Mouse (Mus musculus) c-Kit-negative CD71-positive TER-119-positive erythroid progenitor cells, embryonic 14.5 days (primary cell): ENCODE results near the gene Cblc.

Experiments used
- DNase-seq: peaks from one replicate; pipeline ENCODE4 v3.0.0-alpha.2; 2013; ENCODE audit warnings: low read depth, low spot score

Gene Cblc

GRCm38 (mm10) chr7:19783630-19784029, 13.0 kb downstream of the Cblc start:
- DNase-seq = no peak

- DNase-seq = peak; percentile 12
These were observed 14.0 kb downstream of the Cblc start for GRCm38 (mm10) chr7:19782645-19783044.

- no peak for DNase-seq
These were observed 14.9 kb downstream of the Cblc start for GRCm38 (mm10) chr7:19781741-19782140.

- DNase-seq = no peak
These were observed 16.7 kb downstream of the Cblc start for GRCm38 (mm10) chr7:19779903-19780302.

- DNase-seq = no peak
These were observed 18.0 kb downstream of the Cblc start for GRCm38 (mm10) chr7:19778645-19779044.

GRCm38 (mm10) chr7:19777049-19777723, 19.4 kb downstream of the Cblc start:
- DNase-seq = no peak

- DNase-seq = no peak
These were observed 24.9 kb downstream of the Cblc start for GRCm38 (mm10) chr7:19771682-19772081.

GRCm38 (mm10) chr7:19770984-19771391, 25.6 kb downstream of the Cblc start, which contains the start of gene Bcam:
Gene Bcam, minus strand, starts transcription at chr7:19771016.
- no peak for DNase-seq

- DNase-seq = no peak
These were observed 26.2 kb downstream of the Cblc start for GRCm38 (mm10) chr7:19770375-19770754.

- no peak for DNase-seq
These were observed 26.9 kb downstream of the Cblc start for GRCm38 (mm10) chr7:19769434-19770374.

GRCm38 (mm10) chr7:19769001-19769400, 27.6 kb downstream of the Cblc start:
- DNase-seq = no peak

- DNase-seq = no peak
These were observed 28.4 kb downstream of the Cblc start for GRCm38 (mm10) chr7:19768251-19768650.

GRCm38 (mm10) chr7:19764581-19764980, 32.0 kb downstream of the Cblc start:
- no peak for DNase-seq

- no peak for DNase-seq
These were observed 32.7 kb downstream of the Cblc start for GRCm38 (mm10) chr7:19763829-19764477.

- no peak for DNase-seq
These were observed 34.3 kb downstream of the Cblc start for GRCm38 (mm10) chr7:19762283-19762682.

- DNase-seq = no peak
These were observed 36.6 kb downstream of the Cblc start for GRCm38 (mm10) chr7:19760021-19760420.

- DNase-seq = no peak
These were observed 38.0 kb downstream of the Cblc start for GRCm38 (mm10) chr7:19758623-19759022.

GRCm38 (mm10) chr7:19755851-19756786, 40.5 kb downstream of the Cblc start:
- DNase-seq = no peak

- no peak for DNase-seq
These were observed 41.6 kb downstream of the Cblc start for GRCm38 (mm10) chr7:19755008-19755407.

GRCm38 (mm10) chr7:19754065-19754464, 42.5 kb downstream of the Cblc start:
- DNase-seq = no peak

- no peak for DNase-seq
These were observed 43.0 kb downstream of the Cblc start for GRCm38 (mm10) chr7:19753587-19753986.
